Mouse (Mus musculus): ENCODE results near the gene Slco4a1. TPM values are rescaled to one million over a fixed set of nuclear protein-coding genes. Genes with fewer than 3 reads are reported as not detected.
A peak's percentile ranks its signal among the peaks of the same experiment; 100 is the strongest.

The Slco4a1 gene
- polyA plus RNA-seq, 1 experiment, result 10.4 TPM

DNA sequence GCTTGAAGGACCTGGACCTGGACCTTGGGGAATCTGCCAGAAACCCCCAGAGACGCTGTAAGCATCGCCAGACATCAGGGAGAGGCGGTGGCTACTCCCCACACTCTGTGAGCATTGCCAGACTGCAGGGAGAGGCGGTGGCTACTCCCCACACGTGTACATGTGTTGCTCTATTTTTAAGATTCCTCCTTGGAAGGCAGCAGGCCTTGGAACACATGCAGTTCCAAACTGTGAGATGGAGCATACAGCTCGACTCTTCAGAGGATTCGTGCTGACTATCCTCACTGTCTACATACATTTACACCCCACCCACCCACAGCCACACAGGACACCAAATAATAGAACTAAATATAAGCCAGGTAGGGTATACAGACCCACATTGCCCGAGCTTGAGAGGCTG, 39.9 kb downstream of the Slco4a1 start:
- no peaks in the 10 kb centered on the region for H3K36me3 ChIP-seq (replicated peaks; ENCODE audit: low read length)
- TF ChIP-seq FLI1 (IDR thresholded peaks at IDR 0.05; ENCODE audit: low read length) (no peak), GATA1 (IDR thresholded peaks at IDR 0.05; ENCODE audit: borderline replicate concordance, low read length) (no peak)
- H3K4me3 ChIP-seq (replicated peaks), result no peak overlapping the region
- H3K4me1 ChIP-seq, result peaks cover 20% of the 10 kb centered on the region
- H3K9me3 ChIP-seq, result no peaks in the 10 kb centered on the region; the same call in 1 of the 2 replicates
- H3K27me3 ChIP-seq (replicated peaks), result peaks cover 85% of the 10 kb centered on the region

DNA sequence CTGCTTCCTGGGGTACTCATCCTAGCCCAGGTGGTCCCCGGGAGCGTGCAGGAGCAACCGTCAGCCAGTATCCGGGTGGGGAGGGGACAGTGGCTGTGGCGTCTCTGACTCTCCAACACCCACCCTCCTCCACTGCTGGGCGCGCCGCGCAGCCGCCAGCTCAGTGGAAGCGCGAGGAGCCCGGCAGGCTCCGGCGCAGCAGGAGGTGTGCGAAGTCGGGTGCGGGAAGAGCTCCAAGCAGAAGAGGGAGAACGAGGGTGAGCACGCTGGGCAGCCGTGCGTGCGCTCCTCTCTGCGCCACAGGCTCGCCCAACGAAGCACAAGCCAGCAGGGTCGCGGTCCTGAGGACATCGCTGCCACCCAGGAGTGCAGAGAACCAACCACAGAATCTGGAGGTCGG, 43.7 kb downstream of the Slco4a1 start, which contains the start of gene Ntsr1:
Gene Ntsr1, plus strand, starts transcription at position 236 of the 400 bp plus-strand sequence.
- H3K36me3 ChIP-seq (replicated peaks; ENCODE audit: low read length), result no peaks in the 10 kb centered on the region
- H3K9me3 ChIP-seq, result no peaks in the 10 kb centered on the region
- TF ChIP-seq GATA1 (IDR thresholded peaks at IDR 0.05; ENCODE audit: borderline replicate concordance, low read length), result no peak
- H3K4me3 ChIP-seq (replicated peaks), result peak within 1 kb of the TSS; percentile 18
- H3K4me1 ChIP-seq, result peaks cover 16% of the 10 kb centered on the region; the same call in 1 of the 2 replicates
- peaks cover 84% of the 10 kb centered on the region for H3K27me3 ChIP-seq (replicated peaks)

DNA sequence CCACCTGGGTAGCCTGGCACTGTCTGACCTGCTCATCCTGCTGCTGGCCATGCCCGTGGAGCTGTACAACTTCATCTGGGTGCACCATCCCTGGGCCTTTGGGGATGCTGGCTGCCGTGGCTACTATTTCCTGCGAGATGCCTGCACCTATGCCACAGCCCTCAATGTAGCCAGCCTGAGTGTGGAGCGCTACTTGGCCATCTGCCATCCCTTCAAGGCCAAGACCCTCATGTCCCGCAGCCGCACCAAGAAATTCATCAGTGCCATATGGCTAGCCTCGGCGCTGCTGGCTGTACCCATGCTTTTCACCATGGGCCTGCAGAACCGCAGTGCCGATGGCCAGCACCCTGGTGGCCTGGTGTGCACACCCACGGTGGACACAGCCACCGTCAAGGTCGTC, 44.7 kb downstream of the Slco4a1 start:
- TF ChIP-seq GATA1 (IDR thresholded peaks at IDR 0.05; ENCODE audit: borderline replicate concordance, low read length) (no peak), FLI1 (IDR thresholded peaks at IDR 0.05; ENCODE audit: low read length) (no peak)
- Histone ChIP-seq H3K36me3 (replicated peaks; ENCODE audit: low read length) (no peaks in the 10 kb centered on the region), H3K4me3 (replicated peaks) (no peak overlapping the region), H3K9me3 (no peaks in the 10 kb centered on the region), H3K4me1 (peaks cover 16% of the 10 kb centered on the region; the same call in 1 of the 2 replicates), H3K27me3 (replicated peaks) (peaks cover 83% of the 10 kb centered on the region)

DNA sequence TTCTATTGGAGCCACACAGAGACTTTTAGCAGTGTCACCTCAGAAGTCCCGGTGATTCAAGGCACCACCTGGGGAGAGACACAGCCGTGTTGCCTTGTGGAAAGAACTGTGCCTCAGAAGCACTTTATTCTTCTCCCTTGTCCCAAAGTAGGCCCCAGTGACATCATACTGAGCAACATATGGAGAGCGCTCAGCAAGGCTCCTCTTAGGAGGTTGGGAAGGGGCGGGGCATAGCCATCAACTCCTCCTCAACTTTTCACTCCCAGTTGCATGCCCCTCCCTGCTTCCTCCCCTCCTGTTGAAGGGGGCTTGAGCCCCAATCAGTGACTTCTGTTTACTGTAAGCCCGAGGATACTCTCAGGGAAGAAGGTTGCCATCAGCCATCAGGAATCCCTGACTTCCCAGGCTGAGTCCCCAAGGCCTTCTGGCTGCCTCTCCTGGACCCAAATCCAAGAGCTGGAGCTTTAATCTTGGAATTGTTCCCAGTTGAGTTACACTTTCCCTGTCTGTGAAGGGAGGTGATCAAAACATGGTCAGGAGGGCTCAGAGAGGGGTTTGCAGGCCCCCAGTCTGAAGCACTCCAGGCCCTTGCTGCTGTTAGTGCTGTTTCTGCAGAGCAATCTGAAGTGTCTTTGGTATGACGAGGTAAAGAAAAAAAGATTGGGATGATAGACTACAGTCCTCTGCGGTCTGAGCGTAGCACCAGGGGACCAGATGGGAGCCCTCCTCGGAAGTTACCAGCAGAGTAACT, 45.3 kb downstream of the Slco4a1 start:
- no peak overlapping the region for H3K4me3 ChIP-seq (replicated peaks)
- H3K27me3 ChIP-seq (replicated peaks), result peaks cover 85% of the 10 kb centered on the region
- H3K4me1 ChIP-seq, result peaks cover 16% of the 10 kb centered on the region; the same call in 1 of the 2 replicates
- H3K9me3 ChIP-seq, result no peaks in the 10 kb centered on the region
- TF ChIP-seq FLI1 (IDR thresholded peaks at IDR 0.05; ENCODE audit: low read length) (no peak), GATA1 (IDR thresholded peaks at IDR 0.05; ENCODE audit: borderline replicate concordance, low read length) (no peak)
- no peaks in the 10 kb centered on the region for H3K36me3 ChIP-seq (replicated peaks; ENCODE audit: low read length)

DNA sequence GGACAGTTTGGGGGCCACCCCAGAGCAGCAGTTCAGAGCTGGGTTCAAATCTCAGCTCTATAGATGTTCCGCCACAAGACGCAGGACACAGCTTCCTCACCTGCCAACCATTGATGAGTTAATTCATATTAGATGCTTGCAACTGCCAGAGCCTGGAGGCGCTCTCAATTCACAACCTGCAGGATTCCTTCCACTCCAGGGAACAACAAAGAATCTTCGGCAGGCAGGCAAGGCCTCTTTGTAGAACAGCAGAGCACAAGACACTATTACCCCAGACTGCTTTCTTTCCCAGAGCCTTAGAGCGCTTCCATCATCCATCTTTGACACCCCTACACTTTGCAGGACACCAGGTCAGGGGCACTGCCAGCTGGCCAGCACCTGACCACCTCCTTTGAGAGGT, 50.2 kb downstream of the Slco4a1 start:
- H3K4me1 ChIP-seq, result peaks cover 3% of the 10 kb centered on the region; the same call in 1 of the 2 replicates
- H3K9me3 ChIP-seq, result no peaks in the 10 kb centered on the region
- H3K36me3 ChIP-seq (replicated peaks; ENCODE audit: low read length), result no peaks in the 10 kb centered on the region
- H3K4me3 ChIP-seq (replicated peaks), result no peak overlapping the region
- TF ChIP-seq FLI1 (IDR thresholded peaks at IDR 0.05; ENCODE audit: low read length) (no peak), GATA1 (IDR thresholded peaks at IDR 0.05; ENCODE audit: borderline replicate concordance, low read length) (no peak)
- H3K27me3 ChIP-seq (replicated peaks), result peaks cover 70% of the 10 kb centered on the region

- no peaks in the 10 kb centered on the region for H3K36me3 ChIP-seq (replicated peaks; ENCODE audit: low read length)
- no peak for TF ChIP-seq GATA1 (IDR thresholded peaks at IDR 0.05; ENCODE audit: borderline replicate concordance, low read length)
- TF ChIP-seq FLI1 (IDR thresholded peaks at IDR 0.05; ENCODE audit: low read length), result no peak
- peaks cover 20% of the 10 kb centered on the region for H3K4me1 ChIP-seq
- H3K9me3 ChIP-seq, result no peaks in the 10 kb centered on the region
- H3K27me3 ChIP-seq (replicated peaks), result peaks cover 70% of the 10 kb centered on the region
- no peak overlapping the region for H3K4me3 ChIP-seq (replicated peaks)
These were observed 52.5 kb downstream of the Slco4a1 start for GRCm38 (mm10) chr2:180508455-180509115.

DNA sequence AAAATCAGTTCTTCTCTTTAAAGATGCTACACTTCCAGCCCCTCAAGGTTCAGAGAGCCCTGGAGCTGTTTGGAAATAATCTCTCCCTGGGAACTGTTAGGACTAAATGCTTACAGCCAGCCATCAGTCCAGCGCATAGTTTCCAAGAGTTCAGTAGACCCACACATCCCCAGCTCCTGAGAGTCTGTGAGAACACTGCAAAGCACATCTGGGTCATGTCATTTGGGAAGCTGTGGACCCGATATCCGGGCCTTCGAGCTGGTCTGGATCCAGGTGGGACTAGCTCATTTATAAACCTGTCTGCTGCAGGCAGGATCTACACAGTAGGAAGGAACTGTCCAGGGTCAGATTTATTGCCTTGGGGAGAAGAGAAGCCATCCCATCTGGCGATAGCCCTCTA, 54.8 kb downstream of the Slco4a1 start:
- no peak for TF ChIP-seq GATA1 (IDR thresholded peaks at IDR 0.05; ENCODE audit: borderline replicate concordance, low read length)
- Histone ChIP-seq H3K36me3 (replicated peaks; ENCODE audit: low read length) (no peaks in the 10 kb centered on the region), H3K4me1 (peaks cover 20% of the 10 kb centered on the region), H3K4me3 (replicated peaks) (no peak overlapping the region), H3K9me3 (no peaks in the 10 kb centered on the region), H3K27me3 (replicated peaks) (peaks cover 71% of the 10 kb centered on the region)

DNA sequence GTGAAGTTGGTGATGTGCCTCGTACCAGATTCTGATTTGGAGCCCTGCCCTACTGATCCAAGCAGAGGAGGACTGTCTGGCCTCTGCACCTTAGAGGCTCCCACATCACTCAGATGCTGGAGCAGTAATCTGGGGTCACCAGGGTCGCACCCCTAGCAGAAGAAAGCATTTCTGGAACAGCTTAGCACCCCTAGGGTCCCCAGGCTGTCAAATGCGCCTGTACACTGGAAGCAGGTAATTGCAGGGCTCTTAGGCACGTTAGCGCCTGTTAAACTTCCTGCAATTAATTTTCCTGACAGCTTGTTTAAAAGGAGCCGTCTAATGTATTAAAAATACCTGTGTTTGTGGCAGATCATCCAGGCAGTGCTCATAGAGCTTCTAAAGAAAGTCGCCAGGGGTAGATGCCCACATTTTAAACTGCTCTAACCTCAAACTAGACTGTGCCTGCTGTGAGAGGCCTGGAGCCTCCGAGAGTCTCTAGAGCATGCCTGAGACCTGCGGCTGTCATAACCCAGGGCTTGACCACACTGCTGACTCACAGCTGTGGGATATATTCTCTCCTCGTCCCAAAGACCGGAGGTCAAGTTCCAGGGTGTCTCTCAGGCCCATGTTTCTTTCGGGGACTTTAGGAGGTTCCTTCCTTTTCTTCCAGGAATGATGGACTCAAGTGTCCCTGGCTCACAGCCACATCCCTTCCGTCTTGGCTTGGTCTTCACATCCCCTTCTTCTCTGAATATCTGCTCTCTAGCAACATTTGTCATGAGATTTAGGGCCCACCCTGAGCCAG, 56.0 kb downstream of the Slco4a1 start:
- no peak overlapping the region for H3K4me3 ChIP-seq (replicated peaks)
- TF ChIP-seq GATA1 (IDR thresholded peaks at IDR 0.05; ENCODE audit: borderline replicate concordance, low read length), result no peak
- no peak for TF ChIP-seq FLI1 (IDR thresholded peaks at IDR 0.05; ENCODE audit: low read length)
- H3K36me3 ChIP-seq (replicated peaks; ENCODE audit: low read length), result no peaks in the 10 kb centered on the region
- peaks cover 17% of the 10 kb centered on the region for H3K4me1 ChIP-seq
- H3K9me3 ChIP-seq, result no peaks in the 10 kb centered on the region
- H3K27me3 ChIP-seq (replicated peaks), result peaks cover 65% of the 10 kb centered on the region

- H3K36me3 ChIP-seq (replicated peaks; ENCODE audit: low read length), result no peaks in the 10 kb centered on the region
- peaks cover 17% of the 10 kb centered on the region for H3K4me1 ChIP-seq
- H3K27me3 ChIP-seq (replicated peaks), result peaks cover 65% of the 10 kb centered on the region
- H3K4me3 ChIP-seq (replicated peaks), result no peak overlapping the region
- TF ChIP-seq GATA1 (IDR thresholded peaks at IDR 0.05; ENCODE audit: borderline replicate concordance, low read length) (no peak), FLI1 (IDR thresholded peaks at IDR 0.05; ENCODE audit: low read length) (no peak)
- H3K9me3 ChIP-seq, result no peaks in the 10 kb centered on the region
These were observed 57.0 kb downstream of the Slco4a1 start for GRCm38 (mm10) chr2:180513019-180513418.
